8 mouse cellular contexts compared by ENCODE assay signal in the genomic region with DNA sequence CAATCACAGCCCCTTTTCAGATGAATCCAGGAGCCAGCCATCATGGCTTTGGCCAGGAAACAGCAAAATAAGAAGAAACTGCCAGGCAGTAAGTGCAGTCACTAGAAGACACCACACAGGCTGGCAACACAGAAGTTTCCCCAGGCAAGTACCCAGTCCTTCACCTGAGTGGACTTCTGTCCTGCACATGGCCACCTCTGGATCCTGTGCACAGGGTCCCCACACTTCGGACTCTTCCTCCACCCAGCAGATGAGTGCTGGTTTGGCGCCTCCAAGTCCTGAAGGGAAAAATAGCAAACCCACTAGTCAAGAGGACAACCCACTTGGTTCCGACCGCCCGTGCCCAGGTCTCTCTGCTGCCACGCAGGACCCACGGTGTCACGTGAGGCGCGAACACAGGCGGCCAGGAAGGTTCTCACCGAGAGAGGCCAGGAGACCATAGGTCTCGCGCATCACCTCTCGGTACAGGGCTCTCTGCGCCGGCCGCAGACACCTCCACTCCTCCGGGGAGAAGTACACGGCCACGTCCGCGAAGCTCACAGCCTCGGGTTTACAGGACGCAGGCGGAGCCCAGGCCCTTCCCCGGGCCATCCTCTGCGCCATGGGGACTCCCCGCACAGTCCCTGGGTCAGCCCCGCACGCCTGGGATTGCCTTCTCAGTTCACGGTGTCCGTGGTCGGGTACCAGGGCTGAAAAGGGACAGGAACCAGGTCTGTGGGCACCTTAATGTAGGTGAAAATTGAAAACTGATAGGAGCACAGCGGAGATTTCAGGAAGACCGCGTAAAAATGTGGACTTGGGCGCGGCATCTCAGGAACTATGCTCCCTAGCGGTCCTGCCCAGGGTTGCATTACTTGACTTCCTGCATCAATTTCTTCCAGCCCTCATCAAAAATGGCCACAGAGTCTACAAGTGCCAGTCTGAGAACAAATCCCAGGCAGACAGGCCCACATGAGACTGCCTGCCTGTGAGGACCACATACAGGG. TPM values are rescaled to one million over a fixed set of nuclear protein-coding genes. Genes with fewer than 3 reads are reported as not detected.
DNase-seq lines count a peak whose midpoint lies in the region; ATAC-seq lines count a peak whose summit lies in the region.
"Not testable (repeated sequence)": the region's sequence is repeated elsewhere in the genome, so short reads cannot be mapped to it uniquely, and the experiment has no call there.

Gene Zfp764, minus strand, starts transcription at position 821 of the 986 bp plus-strand sequence.

- not testable (repeated sequence) for H3K27me3 ChIP-seq in hindbrain, embryonic 15.5 days

- H3K27ac ChIP-seq in hindbrain, embryonic 15.5 days (replicated peaks): peak within 1 kb of the TSS; percentile 83

- ATAC-seq in hindbrain, embryonic 15.5 days (ENCODE audit: low FRiP score, low read depth): peak; percentile 91

- WGBS in hindbrain, embryonic 15.5 days: 9% methylated on average over 40 of the region's 40 CpGs

- H3K4me3 ChIP-seq in hindbrain, embryonic 15.5 days: peak within 1 kb of the TSS; percentile 60

- not testable (repeated sequence) for H3K36me3 ChIP-seq in hindbrain, embryonic 15.5 days

- DNase-seq in R1 (ENCODE audit: low read depth, low spot score): peak; percentile 93
- peak; percentile 89 to 97 for DNase-seq in cerebellum, postnatal 36 days
- peak; percentile 70 to 89 for DNase-seq in frontal cortex, postnatal 36 days (ENCODE audit: low spot score in 2 of 2)
- peak; percentile 83 for DNase-seq in left cerebral cortex, adult 11 months (ENCODE audit: low spot score)
- DNase-seq in lung, postnatal 4 days: peak; percentile 84 to 93
- peak; percentile 85 for DNase-seq in retina, postnatal 7 days (ENCODE audit: low read depth, low spot score)
- DNase-seq in urinary bladder, adult 2 months (ENCODE audit: low spot score): peak; percentile 61

- peak within 1 kb of the TSS; percentile 96 for H3K4me2 ChIP-seq in hindbrain, embryonic 15.5 days

- H3K9me3 ChIP-seq in hindbrain, embryonic 15.5 days: not testable (repeated sequence)

- peaks cover 11% of the 10 kb centered on the region for H3K4me1 ChIP-seq in hindbrain, embryonic 15.5 days (replicated peaks)

- peak within 1 kb of the TSS; percentile 75 for H3K9ac ChIP-seq in hindbrain, embryonic 15.5 days

RNA-seq across cellular contexts. Expression of gene Zfp764, which starts in this region (rescaled TPM):
- 4.8 and 4.9 TPM in 2 replicates for polyA plus RNA-seq in hindbrain, embryonic 15.5 days (2015; fragmentation: Nextera tagmentation; extraction: Ambion mirVana)
- polyA plus RNA-seq in urinary bladder, adult 2 months (2012; rRNA removed): 7.8 and 9.7 TPM in 2 replicates

Comparison
In these comparisons a context has a peak if more than half of its experiments do, and no peak if none do; other contexts are left out.
1. Peak in every context shown above with its lines: DNase-seq, ATAC-seq, H3K4me3 ChIP-seq and H3K27ac ChIP-seq.